Mouse (Mus musculus) adrenal gland, postnatal 10 days (tissue): ENCODE results near the gene Hist1h2ah. TPM values are rescaled to one million over a fixed set of nuclear protein-coding genes. Genes with fewer than 3 reads are reported as not detected.
A peak's percentile ranks its signal among the peaks of the same experiment; 100 is the strongest.
"Not testable (repeated sequence)": the region's sequence is repeated elsewhere in the genome, so short reads cannot be mapped to it uniquely, and the experiment has no call there.

Experiments used
- DNase-seq: peaks from one replicate; pipeline ENCODE4 v3.0.0; 2021; ENCODE audit warnings: mixed read lengths
- long read RNA-seq, 2 experiments: library from polyadenylated mRNA; stranded (forward); transcript quantifications; one replicate each; pipeline ENCODE4 v2.0.0; 2021
- total RNA-seq, 2 experiments: library from RNA; stranded (reverse); gene quantifications; 2 replicates each; pipeline ENCODE4 v1.2.3; 2021

Hist1h2ah gene
- total RNA-seq, result 100 to 1,000 TPM; 239 to 319 TPM
- long read RNA-seq, experiment 1, result 0 reads
- long read RNA-seq, experiment 2, partial matches to known transcripts, result 0 of 1 reads
- long read RNA-seq, experiment 2, other reads (novel, unspliced or antisense), result 0 of 1 reads

DNA sequence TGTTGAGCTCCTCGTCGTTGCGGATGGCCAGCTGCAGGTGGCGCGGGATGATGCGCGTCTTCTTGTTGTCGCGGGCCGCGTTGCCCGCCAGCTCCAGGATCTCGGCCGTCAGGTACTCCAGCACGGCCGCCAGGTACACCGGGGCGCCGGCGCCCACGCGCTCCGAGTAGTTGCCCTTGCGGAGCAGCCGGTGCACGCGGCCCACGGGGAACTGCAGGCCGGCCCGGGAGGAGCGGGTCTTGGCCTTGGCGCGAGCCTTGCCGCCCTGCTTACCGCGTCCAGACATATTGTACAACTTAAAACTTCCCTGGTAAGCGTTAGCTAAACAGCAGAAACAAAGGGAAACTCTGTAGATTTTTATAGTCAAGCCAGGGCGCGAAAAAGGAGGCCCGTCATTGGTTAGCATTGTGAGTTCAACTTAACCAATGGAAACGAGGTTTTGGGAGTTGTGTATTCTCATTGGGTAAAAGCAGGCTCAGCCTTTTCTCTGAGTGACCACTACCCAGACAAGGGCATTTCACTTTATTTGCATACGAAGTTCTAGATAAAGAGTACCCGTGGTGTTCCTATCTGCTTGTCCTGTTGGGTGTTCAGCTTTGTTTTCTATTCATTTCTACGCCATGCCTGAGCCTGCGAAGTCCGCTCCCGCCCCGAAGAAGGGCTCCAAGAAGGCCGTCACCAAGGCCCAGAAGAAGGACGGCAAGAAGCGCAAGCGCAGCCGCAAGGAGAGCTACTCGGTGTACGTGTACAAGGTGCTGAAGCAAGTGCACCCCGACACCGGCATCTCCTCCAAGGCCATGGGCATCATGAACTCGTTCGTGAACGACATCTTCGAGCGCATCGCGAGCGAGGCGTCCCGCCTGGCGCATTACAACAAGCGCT is at the start of gene Hist1h2ah, which contains the start of gene Hist1h2bk:
Gene Hist1h2ah (minus strand): TSS at position 302 of the 882 bp plus-strand sequence.
Gene Hist1h2bk (plus strand): TSS at position 604 of the 882 bp plus-strand sequence.
- peak; percentile 84 for DNase-seq

DNA sequence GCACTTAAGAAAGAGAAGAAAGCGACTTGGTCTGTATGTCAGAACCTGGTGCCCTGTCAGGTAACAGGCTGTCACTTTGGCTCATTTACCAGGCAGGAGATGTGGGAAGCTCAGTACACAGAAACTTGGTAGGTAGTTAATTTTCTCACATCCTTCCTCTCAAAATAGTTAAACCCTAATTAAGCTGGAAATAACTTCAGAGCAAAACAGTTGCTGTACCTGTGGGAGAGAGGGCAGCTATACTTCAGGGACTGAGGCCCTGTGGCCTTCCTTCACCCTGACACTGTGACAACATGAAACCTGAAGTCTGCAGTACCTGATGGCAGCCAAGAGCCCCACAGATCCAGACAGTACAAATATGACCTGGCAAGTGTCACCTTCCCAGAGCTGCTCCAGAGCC is 48.8 kb upstream of the Hist1h2ah start, which contains the start of gene Vmn1r188:
Gene Vmn1r188 (plus strand): TSS at position 301 of the 400 bp plus-strand sequence.
- DNase-seq, result not testable (repeated sequence)

DNA sequence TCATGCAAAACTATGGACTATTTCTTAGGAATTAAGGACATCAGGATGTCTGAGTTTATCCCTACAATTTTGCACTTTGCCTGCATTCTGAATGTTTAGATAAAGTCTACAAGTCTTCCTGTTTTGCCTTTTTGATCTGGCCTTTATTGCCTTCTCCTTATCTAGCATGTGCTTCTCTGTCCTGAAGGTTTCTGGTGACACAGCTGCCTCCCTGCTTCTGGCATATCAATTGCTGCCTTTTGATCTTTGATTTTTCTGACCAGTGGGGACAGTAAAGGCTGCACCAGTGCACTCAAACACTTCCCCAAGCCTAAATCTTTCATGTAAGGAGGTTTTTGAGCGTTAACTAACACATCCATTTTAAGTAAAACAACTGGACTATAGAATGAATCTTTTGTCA is 28.1 kb upstream of the Hist1h2ah start:
- no peak for DNase-seq

DNA sequence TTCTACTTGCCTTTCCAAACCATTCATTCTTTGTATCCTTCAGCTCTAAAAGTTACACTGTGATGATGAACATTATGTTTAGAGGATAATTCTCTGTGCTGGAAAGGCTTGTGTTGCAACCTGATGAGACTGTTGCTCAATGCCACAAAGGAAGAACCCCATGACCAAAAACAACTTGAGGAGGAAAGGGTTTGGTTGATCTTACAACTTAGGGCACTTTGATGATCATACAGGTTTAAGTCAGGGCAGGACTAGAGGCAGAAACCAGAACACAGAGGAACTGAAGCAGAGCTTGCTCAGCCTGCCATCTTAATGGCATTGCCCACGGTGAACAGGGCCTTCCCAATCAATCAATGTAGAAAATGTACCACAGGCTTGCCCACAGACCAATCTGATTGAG is 26.1 kb upstream of the Hist1h2ah start:
- no peak for DNase-seq

DNA sequence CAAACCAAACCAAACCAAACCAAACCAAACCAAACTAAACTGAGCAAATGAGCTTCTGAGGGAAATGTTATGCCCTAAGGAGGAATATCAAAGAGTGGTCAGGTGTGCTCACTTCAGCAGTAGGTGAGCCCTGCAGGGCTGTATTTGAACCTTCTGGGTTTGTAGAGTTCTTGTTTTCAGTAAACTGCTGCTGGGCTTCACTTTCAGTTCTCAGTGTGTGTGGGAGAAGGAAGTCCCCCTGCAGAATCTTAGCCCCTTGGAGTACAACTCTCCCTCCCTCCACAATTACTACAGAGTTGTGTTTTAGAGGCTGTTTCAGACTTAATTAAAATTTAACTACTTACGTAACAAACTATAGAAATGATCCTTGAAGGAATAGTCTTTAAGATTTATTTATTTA is 18.4 kb upstream of the Hist1h2ah start:
- no peak for DNase-seq

DNA sequence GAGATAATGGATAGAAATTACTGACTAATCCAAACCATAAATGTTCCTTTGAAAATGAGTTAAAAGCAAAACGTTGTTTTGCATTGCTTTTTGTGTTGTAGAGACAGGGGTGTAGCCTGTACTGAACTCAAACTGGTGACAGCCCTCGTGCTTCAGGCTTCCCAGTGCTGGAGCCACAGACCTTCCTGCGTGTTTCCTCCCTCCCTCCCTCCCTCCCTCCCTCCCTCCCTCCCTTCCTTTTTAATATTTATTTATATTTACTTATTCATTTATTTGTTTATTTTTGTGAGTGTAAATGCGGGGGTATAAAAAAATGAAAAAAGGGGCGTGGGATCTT is 16.1 kb upstream of the Hist1h2ah start:
- no peak for DNase-seq

DNA sequence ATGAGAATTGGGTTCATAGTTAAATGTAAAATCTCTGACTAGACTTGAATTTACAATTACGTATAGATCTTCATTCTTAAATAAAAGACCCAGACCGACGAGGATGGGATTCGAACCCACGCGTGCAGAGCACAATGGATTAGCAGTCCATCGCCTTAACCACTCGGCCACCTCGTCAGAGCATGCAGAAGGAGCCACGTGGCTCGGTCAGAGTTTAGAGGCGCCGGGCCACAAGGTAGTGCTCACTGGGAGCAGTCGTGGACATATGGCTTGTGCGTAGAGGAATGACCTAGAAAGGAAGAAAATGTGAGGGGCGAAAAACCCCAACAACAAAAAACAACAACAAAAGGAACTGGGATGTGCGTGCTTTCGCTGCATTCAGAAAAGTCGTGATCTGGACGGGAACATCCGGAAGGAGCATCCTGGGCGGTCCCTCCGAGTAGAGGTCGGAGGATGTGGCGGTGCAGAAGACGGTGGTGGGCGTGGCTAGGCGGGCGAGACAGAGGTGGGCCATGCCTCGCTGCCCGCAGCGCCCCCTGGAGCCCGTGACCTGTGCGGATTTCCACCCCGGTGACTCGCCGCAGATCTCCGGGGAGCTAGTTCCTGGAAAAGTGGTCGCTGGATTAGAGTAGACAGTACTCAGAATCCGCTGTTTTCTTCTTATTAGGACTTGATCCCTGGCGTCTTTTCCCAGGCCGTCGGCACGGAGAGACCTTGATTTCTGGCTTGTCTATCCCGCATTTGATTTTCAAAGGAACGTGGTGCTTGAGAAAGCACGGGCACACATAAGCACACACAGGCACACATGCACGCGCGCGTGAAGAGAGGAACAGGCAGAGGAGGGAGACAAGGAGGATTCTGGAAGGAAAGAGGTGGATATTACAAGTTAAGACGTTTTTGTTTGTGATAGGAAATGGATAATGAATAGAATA is 15.5 kb upstream of the Hist1h2ah start:
- peak; percentile 94 for DNase-seq

DNA sequence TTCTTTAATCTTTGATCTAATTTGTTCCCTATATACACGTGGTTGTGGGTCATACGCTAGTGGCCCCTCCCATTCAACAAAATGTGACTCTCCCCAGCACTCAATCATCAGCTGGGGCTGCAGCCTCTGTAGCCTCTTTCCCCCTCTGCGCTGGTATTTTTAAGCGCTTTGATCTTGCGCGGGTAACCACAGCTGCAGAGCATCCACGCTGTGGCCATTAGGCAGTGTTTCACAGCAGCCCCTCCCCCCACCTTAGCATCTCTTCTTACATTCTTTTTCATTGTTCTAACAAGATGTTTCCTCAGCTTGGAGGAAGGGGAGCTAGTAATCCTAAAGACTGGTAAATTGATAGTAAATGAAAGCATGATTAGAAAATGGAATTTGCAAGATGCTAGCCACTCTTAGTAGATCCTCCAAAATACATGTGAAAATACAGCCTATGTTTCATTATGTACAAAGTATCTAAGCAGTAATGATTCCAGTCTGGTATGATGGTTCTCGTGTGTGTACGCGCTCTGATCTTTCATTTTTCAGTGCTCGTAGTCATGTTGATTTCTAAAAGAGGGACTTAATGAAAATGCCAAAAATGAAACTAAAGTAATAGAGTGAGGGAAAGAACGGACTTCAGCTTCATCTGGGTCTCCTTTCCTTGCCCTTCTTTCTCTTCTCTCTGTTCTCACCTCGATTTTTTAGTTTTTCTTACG is 14.5 kb upstream of the Hist1h2ah start:
- peak; percentile 50 for DNase-seq

DNA sequence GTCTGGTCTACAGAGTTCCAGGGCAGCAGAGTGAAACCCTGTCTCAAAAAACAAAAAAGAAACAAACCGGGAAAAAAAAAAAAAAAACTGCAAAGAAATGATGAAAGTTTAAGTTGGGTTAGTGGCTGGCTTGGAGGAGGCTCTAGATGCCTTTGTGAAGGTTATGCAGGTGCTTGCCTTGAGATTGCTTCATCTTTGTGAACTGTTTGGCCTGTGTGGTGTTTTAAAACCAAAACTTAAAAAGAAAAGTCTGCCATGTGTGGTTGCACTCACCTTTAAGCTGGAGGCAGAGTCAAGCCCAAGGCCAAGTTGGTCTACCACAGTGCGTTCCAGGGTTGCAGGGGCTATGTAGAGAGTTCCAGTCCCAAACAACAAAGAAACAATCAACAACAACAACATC is 13.7 kb upstream of the Hist1h2ah start:
- no peak for DNase-seq

DNA sequence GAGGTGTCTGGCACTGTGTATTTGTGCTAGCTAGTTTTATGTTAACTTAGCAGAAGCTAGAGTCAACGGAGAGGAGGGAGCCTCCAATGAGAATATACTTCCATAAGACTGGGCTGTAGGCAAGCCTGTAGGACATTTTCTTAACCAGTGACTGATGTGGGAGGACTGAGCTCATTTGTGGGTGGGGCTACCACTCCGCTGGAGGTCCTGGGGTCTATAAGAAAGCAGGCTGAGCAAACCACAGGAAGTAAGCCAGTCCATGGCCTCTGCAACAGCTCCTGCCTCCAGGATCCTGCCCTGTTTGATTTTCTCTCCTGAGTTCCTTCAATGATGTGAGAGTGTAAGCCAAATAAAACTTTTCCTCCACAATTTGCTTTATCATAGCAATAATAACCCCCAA is 9.9 kb upstream of the Hist1h2ah start:
- DNase-seq, result no peak

DNA sequence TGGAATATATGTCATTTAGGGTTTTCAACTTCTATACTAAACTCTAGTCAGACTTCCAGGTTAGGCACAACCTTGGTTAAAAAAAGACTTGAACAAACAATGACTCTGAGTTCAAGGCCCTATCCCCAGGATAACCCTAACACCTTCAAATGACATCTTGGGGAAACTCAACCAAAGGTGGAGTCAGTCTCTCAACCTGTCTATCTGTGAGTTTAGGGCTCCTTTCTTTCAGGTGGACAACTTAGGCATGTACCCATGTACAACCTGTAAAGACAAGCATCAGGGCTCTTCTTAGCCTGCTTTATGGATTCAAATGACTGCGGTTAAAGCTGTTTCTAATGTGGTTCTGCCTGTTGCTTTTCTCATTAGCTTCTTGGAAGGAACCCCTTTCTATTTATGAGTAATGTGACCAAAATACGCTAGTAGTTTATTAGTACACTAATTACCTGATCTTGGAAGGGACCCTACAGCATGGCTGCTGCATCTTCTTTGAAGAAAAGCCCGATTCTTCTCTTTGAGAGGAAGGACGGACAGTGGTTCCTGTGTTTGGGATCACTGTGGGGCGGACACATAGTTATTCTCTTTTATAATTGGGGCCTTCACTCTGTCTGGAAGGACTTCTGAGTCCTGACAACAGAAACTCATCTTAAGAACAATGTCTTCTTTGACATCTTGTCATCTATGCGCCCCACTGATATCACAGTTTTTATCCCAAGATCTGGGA is 9.2 kb upstream of the Hist1h2ah start:
- DNase-seq, result no peak

DNA sequence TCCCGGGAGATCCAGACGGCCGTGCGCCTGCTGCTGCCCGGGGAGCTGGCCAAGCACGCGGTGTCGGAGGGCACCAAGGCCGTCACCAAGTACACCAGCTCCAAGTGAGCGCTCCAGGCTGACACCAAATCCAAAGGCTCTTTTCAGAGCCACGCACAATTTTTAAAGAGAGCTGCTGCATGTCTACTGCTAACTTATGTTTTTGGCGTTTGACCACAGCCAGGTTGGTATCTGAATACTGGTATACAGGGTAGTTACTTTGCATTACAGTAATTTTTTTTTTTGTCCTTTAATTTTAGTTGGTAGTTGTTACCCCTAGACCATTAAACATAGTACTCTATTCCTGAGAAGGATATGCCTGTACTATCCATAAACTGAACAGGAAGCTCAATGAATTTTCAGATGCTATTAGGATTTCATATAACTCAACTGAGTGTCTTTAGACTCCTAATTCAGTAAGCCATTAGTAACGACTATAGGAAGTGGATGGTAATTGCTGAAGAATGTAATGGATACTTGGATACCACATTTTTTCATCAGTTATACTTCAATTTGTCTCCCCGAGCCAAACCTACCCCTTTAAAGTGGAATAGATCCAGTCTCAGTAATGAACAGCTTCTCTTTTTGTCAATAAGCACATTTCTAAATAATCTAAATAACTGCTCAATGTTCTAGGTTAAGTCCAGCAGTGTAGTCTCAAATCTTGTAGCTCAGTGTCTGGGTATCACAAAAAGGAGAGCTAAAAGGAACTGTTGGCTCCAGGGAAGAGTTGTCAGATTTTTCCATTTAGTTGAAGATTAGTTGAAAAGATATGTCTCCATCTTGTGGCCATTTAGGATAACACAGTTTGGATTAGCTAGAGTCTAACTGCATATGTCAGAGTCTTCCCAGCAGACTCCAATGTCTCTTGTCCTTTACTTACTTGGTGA is 8.4 kb upstream of the Hist1h2ah start:
- DNase-seq, result no peak

DNA sequence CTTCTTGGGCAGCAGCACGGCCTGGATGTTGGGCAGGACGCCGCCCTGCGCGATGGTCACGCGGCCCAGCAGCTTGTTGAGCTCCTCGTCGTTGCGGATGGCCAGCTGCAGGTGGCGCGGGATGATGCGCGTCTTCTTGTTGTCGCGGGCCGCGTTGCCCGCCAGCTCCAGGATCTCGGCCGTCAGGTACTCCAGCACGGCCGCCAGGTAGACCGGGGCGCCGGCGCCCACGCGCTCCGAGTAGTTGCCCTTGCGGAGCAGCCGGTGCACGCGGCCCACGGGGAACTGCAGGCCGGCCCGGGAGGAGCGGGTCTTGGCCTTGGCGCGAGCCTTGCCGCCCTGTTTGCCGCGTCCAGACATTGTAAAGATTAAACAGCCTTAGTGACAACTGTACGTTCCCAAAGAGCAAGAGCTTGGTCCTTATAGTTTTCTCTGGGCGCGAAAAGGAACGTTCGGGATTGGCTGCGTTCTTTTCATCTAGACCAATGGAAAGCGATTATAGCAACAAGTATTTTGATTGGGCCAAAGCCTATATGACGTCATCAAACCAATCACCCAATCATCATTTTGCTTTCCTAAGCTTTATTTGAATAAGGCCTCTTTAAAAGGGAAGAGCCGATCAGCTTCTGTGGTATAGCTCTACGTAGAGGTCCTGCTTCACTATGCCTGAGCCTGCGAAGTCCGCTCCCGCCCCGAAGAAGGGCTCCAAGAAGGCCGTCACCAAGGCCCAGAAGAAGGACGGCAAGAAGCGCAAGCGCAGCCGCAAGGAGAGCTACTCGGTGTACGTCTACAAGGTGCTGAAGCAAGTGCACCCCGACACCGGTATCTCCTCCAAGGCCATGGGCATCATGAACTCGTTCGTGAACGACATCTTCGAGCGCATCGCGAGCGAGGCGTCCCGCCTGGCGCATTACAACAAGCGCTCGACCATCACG is 7.5 kb upstream of the Hist1h2ah start, which contains the start of the genes Hist1h2ag and Hist1h2bj:
Gene Hist1h2ag (minus strand): TSS at position 377 of the 935 bp plus-strand sequence.
Gene Hist1h2bj (plus strand): TSS at position 647 of the 935 bp plus-strand sequence.
- peak; percentile 84 for DNase-seq

DNA sequence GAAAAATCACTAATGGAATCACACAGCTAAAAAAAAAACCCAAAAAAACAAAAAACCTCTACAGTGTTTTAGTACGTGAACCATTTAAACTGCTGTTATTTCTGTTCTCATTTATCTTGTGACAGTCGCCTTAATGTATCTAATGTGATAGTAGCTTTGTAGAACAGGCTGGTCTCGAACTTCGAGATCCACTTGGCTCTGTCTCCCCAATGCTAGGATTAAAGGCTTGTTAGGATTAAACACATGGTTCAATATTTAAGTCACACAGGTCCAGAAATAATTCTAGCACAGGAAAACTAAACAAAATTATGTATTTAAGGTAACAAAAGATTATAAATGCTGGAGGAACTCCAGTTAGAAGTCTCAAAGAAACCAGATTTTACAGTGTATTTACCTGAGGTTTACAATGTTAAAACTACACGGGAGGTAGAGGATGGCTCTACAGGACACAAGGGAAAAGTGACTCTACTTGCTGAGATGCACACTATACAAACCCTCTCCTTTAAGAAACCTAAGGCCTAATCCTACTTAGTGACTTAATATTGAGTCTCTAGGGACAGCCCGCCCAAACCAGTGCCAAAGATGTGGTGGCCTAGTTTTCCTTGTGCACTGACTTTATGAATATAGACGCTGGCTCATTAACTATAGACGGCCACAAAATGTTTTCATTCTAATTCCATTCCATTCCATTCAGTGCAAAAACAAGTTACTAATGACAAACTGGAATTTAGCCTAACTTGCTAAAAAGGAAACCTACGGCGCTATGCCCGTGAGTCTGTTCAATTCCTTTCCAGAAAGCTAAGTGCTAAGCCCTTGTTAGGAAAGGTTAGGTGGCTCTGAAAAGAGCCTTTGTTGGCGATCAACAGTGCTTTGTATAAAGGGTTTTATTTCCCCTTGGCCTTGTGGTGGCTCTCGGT is 6.5 kb upstream of the Hist1h2ah start:
- no peak for DNase-seq

DNA sequence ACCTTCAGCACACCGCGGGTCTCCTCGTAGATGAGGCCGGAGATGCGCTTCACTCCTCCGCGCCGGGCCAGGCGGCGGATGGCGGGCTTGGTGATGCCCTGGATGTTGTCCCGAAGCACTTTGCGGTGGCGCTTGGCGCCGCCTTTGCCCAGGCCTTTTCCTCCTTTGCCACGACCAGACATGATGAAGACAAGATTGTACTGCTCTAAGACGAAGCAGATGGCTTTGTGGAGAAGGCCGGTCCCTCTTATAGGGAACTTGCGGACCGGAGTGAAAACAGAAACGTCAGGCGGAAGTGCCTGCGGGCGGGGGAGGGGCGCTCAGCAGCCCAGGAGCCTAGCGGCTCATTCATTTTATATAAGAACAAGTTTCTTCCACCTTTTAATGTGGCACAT is 5.8 kb upstream of the Hist1h2ah start, which contains the start of gene Hist1h4i:
Gene Hist1h4i (minus strand): TSS at position 221 of the 395 bp plus-strand sequence.
- DNase-seq, result peak; percentile 98

DNA sequence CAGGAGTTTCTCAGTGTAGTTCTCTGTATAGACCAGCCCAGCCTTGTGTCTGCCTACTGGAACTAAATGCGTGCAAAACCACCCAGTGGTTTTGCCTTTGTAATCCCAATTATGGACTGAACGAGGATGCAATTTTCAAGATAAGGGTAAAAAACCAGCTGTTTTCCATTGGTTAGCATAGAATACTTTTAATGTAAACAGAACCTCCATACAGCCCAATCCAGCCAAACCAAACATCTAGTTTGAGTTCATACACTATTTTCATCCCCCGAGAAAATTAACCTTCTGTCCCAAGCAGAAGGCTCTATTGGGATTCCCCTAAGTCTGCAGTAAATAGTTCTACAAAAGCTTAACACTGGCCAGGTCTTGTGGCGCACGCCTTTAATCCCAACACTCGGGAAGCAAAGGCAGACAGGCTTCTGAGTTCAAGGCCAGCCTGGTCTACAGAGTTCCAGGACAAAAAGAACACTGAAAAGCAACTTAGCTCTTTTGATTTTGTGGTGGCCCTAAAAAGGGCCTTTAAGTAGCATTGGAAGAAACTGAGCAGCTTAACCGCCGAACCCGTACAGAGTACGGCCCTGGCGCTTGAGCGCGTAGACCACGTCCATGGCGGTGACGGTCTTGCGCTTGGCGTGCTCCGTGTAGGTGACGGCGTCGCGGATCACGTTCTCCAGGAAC is 5.2 kb upstream of the Hist1h2ah start:
- DNase-seq, result no peak

DNA sequence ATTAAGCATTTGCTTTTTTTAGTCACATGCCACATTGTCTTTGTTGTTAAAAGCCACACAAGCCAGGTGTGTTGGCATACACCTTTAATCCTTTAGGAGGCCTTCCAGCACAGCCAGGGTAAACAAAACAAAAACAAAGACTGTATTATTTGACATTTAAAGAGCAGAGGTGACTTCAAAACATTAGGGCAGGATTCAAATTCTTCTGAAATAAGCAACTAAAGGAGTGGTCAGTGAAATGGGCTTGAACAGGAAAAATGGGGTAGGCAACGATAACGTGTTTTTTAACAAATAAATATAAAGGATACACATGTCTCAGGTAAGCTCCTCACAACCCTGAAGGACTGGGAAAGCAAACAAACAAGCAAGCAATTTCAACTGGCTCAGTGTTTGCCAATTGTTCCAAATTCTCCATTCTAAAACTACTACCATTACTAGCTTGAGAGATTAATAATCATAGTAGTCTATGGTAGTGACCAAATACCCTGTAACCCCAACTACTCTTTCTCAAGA is 4.6 kb upstream of the Hist1h2ah start:
- DNase-seq, result no peak
